Mouse (Mus musculus) mesoderm, embryonic 11.5 days (tissue): ENCODE measurements around the gene Cfap54.

ENCODE experiments used
- DNase-seq: peaks from one replicate; pipeline ENCODE4 v3.0.0-alpha.2; 2012; ENCODE audit warnings: low read depth, low spot score

Cfap54 gene

GRCm38 (mm10) chr10:92790247-92790646 lies 291.2 kb downstream of the Cfap54 start:
- no peak for DNase-seq

DNA sequence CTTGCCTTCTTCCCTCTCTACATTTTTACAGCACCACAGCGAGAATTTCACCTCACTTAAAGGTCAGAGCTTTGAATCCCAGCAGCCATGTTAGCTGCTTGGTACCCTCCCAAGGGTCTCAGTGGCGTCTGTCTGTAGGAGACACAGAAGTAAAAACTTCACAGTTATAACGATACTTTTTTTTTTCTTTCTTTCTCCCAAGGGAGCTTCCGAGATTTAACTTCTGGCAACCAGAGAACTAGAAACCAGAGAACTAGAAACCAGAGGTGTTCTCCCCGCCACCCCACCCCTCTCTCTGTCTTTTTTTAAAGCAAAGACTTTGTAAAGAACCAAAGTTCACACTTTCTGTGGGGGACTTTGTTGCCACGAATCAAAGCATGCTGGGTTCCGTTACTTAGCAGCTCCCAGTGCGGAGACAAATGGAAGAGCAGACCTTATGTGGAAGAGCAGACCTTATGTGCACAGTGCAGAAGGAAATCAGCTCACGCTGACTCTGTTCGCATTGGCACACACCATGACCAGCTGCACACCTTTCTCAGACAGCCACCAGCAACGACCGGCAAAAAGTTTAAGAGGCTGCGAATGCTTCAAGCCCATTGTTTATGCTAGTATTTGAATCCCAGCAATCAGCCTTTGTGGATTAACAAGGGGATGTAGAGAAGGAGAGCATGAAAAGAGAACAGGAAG lies 292.9 kb downstream of the Cfap54 start:
- DNase-seq = no peak

- no peak for DNase-seq
Observed at GRCm38 (mm10) chr10:92782691-92783090, 298.7 kb downstream of the Cfap54 start.

GRCm38 (mm10) chr10:92754359-92754758 lies 327.1 kb downstream of the Cfap54 start:
- DNase-seq = no peak

DNA sequence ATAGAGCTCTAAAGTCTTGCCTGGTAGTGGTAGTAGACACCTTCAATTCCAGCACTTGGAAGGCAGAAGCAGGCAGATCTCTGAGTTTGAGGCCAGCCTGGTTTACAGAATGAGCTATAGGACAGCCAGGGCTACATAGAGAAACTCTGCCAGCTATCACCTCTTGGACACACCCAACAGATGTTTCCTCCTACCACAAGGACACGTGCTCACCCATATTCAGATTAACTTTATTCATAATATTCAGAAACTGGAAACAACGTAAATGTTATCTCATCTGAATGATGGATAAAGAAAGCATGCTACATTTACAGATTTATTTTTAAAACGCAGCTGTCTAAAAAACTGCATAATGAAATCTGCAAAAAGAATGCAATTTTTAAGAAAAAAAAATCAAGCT lies 351.1 kb downstream of the Cfap54 start:
- no peak for DNase-seq

- DNase-seq = no peak
Observed at GRCm38 (mm10) chr10:92728723-92729122, 352.7 kb downstream of the Cfap54 start.
